Comparison of ENCODE assay signal across 8 mouse cellular contexts in genomic region chr3:103172615-103173014, GRCm38 (mm10). TPM values are rescaled to one million over a fixed set of nuclear protein-coding genes. Genes with fewer than 3 reads are reported as not detected.
DNase-seq lines count a peak whose midpoint lies in the region; ATAC-seq and TF ChIP-seq lines count a peak whose summit lies in the region.

No protein-coding gene starts in this region.

- no peak for DNase-seq in cerebellum, adult 2 months
- no peak for DNase-seq in cerebellum, postnatal 14 days
- peak; percentile 21 for DNase-seq in CD4-positive helper T cell, adult 2 months (ENCODE audit: low read depth, low spot score)
- no peak for DNase-seq in liver, postnatal 0 days
- no peak for DNase-seq in thymus, adult 2 months
- DNase-seq in left cerebral cortex, postnatal 4 days = no peak
- no peak for DNase-seq in frontal cortex, postnatal 36 days (ENCODE audit: low spot score in 2 of 2)

- TF ChIP-seq CTCF in cerebellum, adult 2 months (IDR thresholded peaks at IDR 0.05; ENCODE audit: borderline replicate concordance, insufficient read depth, low read depth, low read length) = no peak
- no peak for TF ChIP-seq CTCF in liver, postnatal 0 days (IDR thresholded peaks at IDR 0.05; ENCODE audit: low read depth)
- no peak for TF ChIP-seq CTCF in thymus, adult 2 months (IDR thresholded peaks at IDR 0.05; ENCODE audit: borderline replicate concordance, control insufficient read depth, extremely low read depth, insufficient read depth, low read length, poor library complexity)

- no peak for ATAC-seq in forebrain, embryonic 16.5 days
- no peak for ATAC-seq in liver, postnatal 0 days

- TF ChIP-seq EP300 in liver, postnatal 0 days (IDR thresholded peaks at IDR 0.05; ENCODE audit: low read depth) = no peak

- H3K9ac ChIP-seq in forebrain, embryonic 16.5 days (replicated peaks; ENCODE audit: low read depth, low read length) = peak overlapping the region; percentile 90
- H3K9ac ChIP-seq in liver, postnatal 0 days (replicated peaks) = peak overlapping the region; percentile 83

- H3K9me3 ChIP-seq in forebrain, embryonic 16.5 days (ENCODE audit: control insufficient read depth, low read length) = no peaks in the 10 kb centered on the region
- H3K9me3 ChIP-seq in liver, postnatal 0 days (ENCODE audit: low read length) = no peaks in the 10 kb centered on the region

- no peaks in the 10 kb centered on the region for H3K4me1 ChIP-seq in cerebellum, adult 2 months (ENCODE audit: control insufficient read depth, insufficient read depth, low read length)
- peaks cover 13% of the 10 kb centered on the region for H3K4me1 ChIP-seq in forebrain, embryonic 16.5 days (replicated peaks; ENCODE audit: control insufficient read depth, insufficient read depth, low read length)
- peaks cover 18% of the 10 kb centered on the region for H3K4me1 ChIP-seq in liver, postnatal 0 days (ENCODE audit: insufficient read depth)
- H3K4me1 ChIP-seq in thymus, adult 2 months (replicated peaks; ENCODE audit: control insufficient read depth, insufficient read depth, low read length) = no peaks in the 10 kb centered on the region; the same call in 1 of the 2 replicates

- peak overlapping the region; percentile 60 for H3K4me3 ChIP-seq in cerebellum, adult 2 months (replicated peaks; ENCODE audit: insufficient read depth, low read depth, low read length)
- H3K4me3 ChIP-seq in forebrain, embryonic 16.5 days (replicated peaks; ENCODE audit: low read length) = peak overlapping the region; percentile 91
- H3K4me3 ChIP-seq in liver, postnatal 0 days (ENCODE audit: low read depth, low read length) = peak overlapping the region; percentile 81
- no peak overlapping the region for H3K4me3 ChIP-seq in thymus, adult 2 months (ENCODE audit: control insufficient read depth, insufficient read depth, low read length)

- no peak for TF ChIP-seq POLR2A in cerebellum, adult 2 months (IDR thresholded peaks at IDR 0.05; ENCODE audit: borderline replicate concordance, insufficient read depth, low read length)
- no peak for TF ChIP-seq POLR2A in thymus, adult 2 months (IDR thresholded peaks at IDR 0.05; ENCODE audit: control insufficient read depth, extremely low read depth, insufficient read depth, low read length, poor library complexity)

- H3K27ac ChIP-seq in cerebellum, adult 2 months (ENCODE audit: insufficient read depth, low read length) = no peak overlapping the region
- H3K27ac ChIP-seq in forebrain, embryonic 16.5 days (ENCODE audit: low read length) = no peak overlapping the region
- no peak overlapping the region for H3K27ac ChIP-seq in liver, postnatal 0 days (ENCODE audit: low read depth)
- no peak overlapping the region for H3K27ac ChIP-seq in thymus, adult 2 months (ENCODE audit: control insufficient read depth, insufficient read depth, low read length)

- peak overlapping the region; percentile 69 for H3K4me2 ChIP-seq in forebrain, embryonic 16.5 days (ENCODE audit: low read length)
- peak overlapping the region; percentile 70 for H3K4me2 ChIP-seq in liver, postnatal 0 days (ENCODE audit: low read depth, low read length)

- intact Hi-C loops in left cerebral cortex, postnatal 4 days (cut with DNase I) = loop anchor here (5.0 to 10.0 kb wide), 3 partner anchors 102 to 162 kb away; partner anchors contain the start of genes Nras and Trim33

- H3K27me3 ChIP-seq in cerebellum, adult 2 months (ENCODE audit: control insufficient read depth, insufficient read depth, low read length) = no peaks in the 10 kb centered on the region
- no peaks in the 10 kb centered on the region for H3K27me3 ChIP-seq in forebrain, embryonic 16.5 days (replicated peaks; ENCODE audit: control insufficient read depth, insufficient read depth, low read length)
- no peaks in the 10 kb centered on the region for H3K27me3 ChIP-seq in liver, postnatal 0 days (ENCODE audit: insufficient read depth, low read length)
- H3K27me3 ChIP-seq in thymus, adult 2 months (ENCODE audit: control insufficient read depth, insufficient read depth, low read length) = no peaks in the 10 kb centered on the region

- H3K36me3 ChIP-seq in forebrain, embryonic 16.5 days (ENCODE audit: control insufficient read depth, insufficient read depth) = peaks cover 20% of the 10 kb centered on the region
- H3K36me3 ChIP-seq in liver, postnatal 0 days (replicated peaks; ENCODE audit: insufficient read depth, low read length) = peaks cover 42% of the 10 kb centered on the region
- H3K36me3 ChIP-seq in thymus, adult 2 months (ENCODE audit: control insufficient read depth, insufficient read depth, low read length) = peaks cover 29% of the 10 kb centered on the region

- WGBS in cerebellum, adult 2 months = 27% methylated on average over 5 of the region's 5 CpGs
- 49% methylated on average over 5 of the region's 5 CpGs for WGBS in forebrain, embryonic 16.5 days
- 19% methylated on average over 5 of the region's 5 CpGs for WGBS in liver, postnatal 0 days (ENCODE audit: insufficient replicate concordance)
- WGBS in thymus, adult 2 months = 37% methylated on average over 5 of the region's 5 CpGs

RNA-seq across cellular contexts. Expression of gene Bcas2, which starts 1.2 kb away (rescaled TPM):
- polyA plus RNA-seq in cerebellum, adult 2 months (2012; rRNA removed) = 139 TPM in 2 replicates
- polyA plus RNA-seq in forebrain, embryonic 16.5 days (2015; fragmentation: Nextera tagmentation; extraction: Ambion mirVana) = 242 and 246 TPM in 2 replicates
- polyA plus RNA-seq in liver, postnatal 0 days (2015; fragmentation: Nextera tagmentation; extraction: Ambion mirVana) = 71.7 and 73.7 TPM in 2 replicates
- polyA plus RNA-seq in thymus, adult 2 months (2012; rRNA removed) = 38.5 and 39.0 TPM in 2 replicates
- 10 to 100 TPM; 86.1 to 93.7 TPM for total RNA-seq in left cerebral cortex, postnatal 4 days (2021)
